Mouse (Mus musculus): ENCODE data around the gene Hdgfl2.
"Not testable (repeated sequence)": the region's sequence is repeated elsewhere in the genome, so short reads cannot be mapped to it uniquely, and the experiment has no call there.

The Hdgfl2 gene

GRCm38 (mm10) chr17:56062081-56062480 is 17.4 kb upstream of the Hdgfl2 start:
- in situ Hi-C loops (cut with MboI) = no loop called here

- in situ Hi-C loops (cut with MboI) = not testable (repeated sequence)
Observed at GRCm38 (mm10) chr17:56065715-56066114, 13.7 kb upstream of the Hdgfl2 start.

- in situ Hi-C loops (cut with MboI) = no loop called here
Observed at GRCm38 (mm10) chr17:56066451-56066850, 13.0 kb upstream of the Hdgfl2 start.

GRCm38 (mm10) chr17:56069066-56069465 is 10.4 kb upstream of the Hdgfl2 start:
- in situ Hi-C loops (cut with MboI) = no loop called here

- in situ Hi-C loops (cut with MboI) = no loop called here
Observed at GRCm38 (mm10) chr17:56071126-56071525, 8.3 kb upstream of the Hdgfl2 start.

- in situ Hi-C loops (cut with MboI) = no loop called here
Observed at GRCm38 (mm10) chr17:56072243-56072642, 7.2 kb upstream of the Hdgfl2 start.

GRCm38 (mm10) chr17:56074097-56074826 is 5.2 kb upstream of the Hdgfl2 start:
- in situ Hi-C loops (cut with MboI) = no loop called here

GRCm38 (mm10) chr17:56074827-56075208 is 4.6 kb upstream of the Hdgfl2 start, which contains the start of gene Ubxn6:
Gene Ubxn6, minus strand, starts transcription at chr17:56075028.
- in situ Hi-C loops (cut with MboI) = no loop called here

GRCm38 (mm10) chr17:56077523-56077922 is 1.9 kb upstream of the Hdgfl2 start:
- in situ Hi-C loops (cut with MboI) = no loop called here

GRCm38 (mm10) chr17:56078361-56078760 is 1.1 kb upstream of the Hdgfl2 start:
- in situ Hi-C loops (cut with MboI) = not testable (repeated sequence)

- in situ Hi-C loops (cut with MboI) = no loop called here
Observed at GRCm38 (mm10) chr17:56079921-56080320, 487 bp downstream of the Hdgfl2 start.

- in situ Hi-C loops (cut with MboI) = no loop called here
Observed at GRCm38 (mm10) chr17:56080781-56081585, 1.5 kb downstream of the Hdgfl2 start.

GRCm38 (mm10) chr17:56092312-56092711 is 12.9 kb downstream of the Hdgfl2 start:
- in situ Hi-C loops (cut with MboI) = no loop called here

GRCm38 (mm10) chr17:56092794-56093193 is 13.4 kb downstream of the Hdgfl2 start:
- in situ Hi-C loops (cut with MboI) = no loop called here

- in situ Hi-C loops (cut with MboI) = no loop called here
Observed at GRCm38 (mm10) chr17:56096883-56097282, 17.4 kb downstream of the Hdgfl2 start.

GRCm38 (mm10) chr17:56098180-56098579 is 18.7 kb downstream of the Hdgfl2 start:
- in situ Hi-C loops (cut with MboI) = no loop called here

- in situ Hi-C loops (cut with MboI) = no loop called here
Observed at GRCm38 (mm10) chr17:56098711-56099572, 19.5 kb downstream of the Hdgfl2 start.

GRCm38 (mm10) chr17:56100811-56101210 is 21.4 kb downstream of the Hdgfl2 start:
- in situ Hi-C loops (cut with MboI) = no loop called here

- in situ Hi-C loops (cut with MboI) = no loop called here
Observed at GRCm38 (mm10) chr17:56102158-56102557, 22.7 kb downstream of the Hdgfl2 start.

GRCm38 (mm10) chr17:56102927-56103326 is 23.5 kb downstream of the Hdgfl2 start:
- in situ Hi-C loops (cut with MboI) = no loop called here

GRCm38 (mm10) chr17:56103465-56104285 is 24.2 kb downstream of the Hdgfl2 start:
- in situ Hi-C loops (cut with MboI) = no loop called here
